8 mouse cellular contexts compared by ENCODE assay signal in genomic region chr3:84259281-84260023, GRCm38 (mm10). TPM values are rescaled to one million over a fixed set of nuclear protein-coding genes. Genes with fewer than 3 reads are reported as not detected.
DNase-seq lines count a peak whose midpoint lies in the region; ATAC-seq and TF ChIP-seq lines count a peak whose summit lies in the region.

No protein-coding gene starts in this region.

- peak overlapping the region; percentile 92 for H3K4me2 ChIP-seq in hindbrain, embryonic 16.5 days (ENCODE audit: low read length)

- peak overlapping the region; percentile 81 for H3K4me3 ChIP-seq in gastrocnemius, adult 2 months
- H3K4me3 ChIP-seq in hindbrain, embryonic 16.5 days (ENCODE audit: low read length): peak overlapping the region; percentile 80
- peak overlapping the region; percentile 88 for H3K4me3 ChIP-seq in left cerebral cortex, adult 2 months

- peak overlapping the region; percentile 90 for H3K9ac ChIP-seq in hindbrain, embryonic 16.5 days (ENCODE audit: low read depth, low read length)

- peak; percentile 68 for ATAC-seq in common myeloid progenitor, adult 5-6 weeks (replicated peaks; ENCODE audit: low read depth, poor library complexity, severe bottlenecking)
- ATAC-seq in hindbrain, embryonic 16.5 days: peak; percentile 84

- H3K36me3 ChIP-seq in hindbrain, embryonic 16.5 days (ENCODE audit: control insufficient read depth, insufficient read depth, low read length): no peaks in the 10 kb centered on the region

- intact Hi-C loops in gastrocnemius, adult 2 months (cut with DNase I): loop anchor here (5.0 kb wide), 2 partner anchors 32 to 53 kb away; no protein-coding TSS in a partner anchor
- intact Hi-C loops in left cerebral cortex, adult 2 months (cut with DNase I): loop anchor here (1.0 to 5.0 kb wide), 4 partner anchors 13 to 82 kb away; no protein-coding TSS in a partner anchor

- H3K9me3 ChIP-seq in hindbrain, embryonic 16.5 days (ENCODE audit: control insufficient read depth, low read length): no peaks in the 10 kb centered on the region

- no peak for TF ChIP-seq CTCF in gastrocnemius, adult 2 months (IDR thresholded peaks at IDR 0.05)
- TF ChIP-seq CTCF in left cerebral cortex, adult 2 months (IDR thresholded peaks at IDR 0.05): no peak; the same call in 1 of the 2 replicates

- under 1% methylated on average over 66 of the region's 74 CpGs for WGBS in hindbrain, embryonic 16.5 days

- H3K27ac ChIP-seq in gastrocnemius, adult 2 months: peak overlapping the region; percentile 74
- H3K27ac ChIP-seq in hindbrain, embryonic 16.5 days (ENCODE audit: low read depth, low read length): peak overlapping the region; percentile 86
- peak overlapping the region; percentile 97 for H3K27ac ChIP-seq in left cerebral cortex, adult 2 months

- peak; percentile 57 for DNase-seq in T-cell, adult 2 months (ENCODE audit: low spot score)
- peak; percentile 73 for DNase-seq in gastrocnemius, adult 2 months
- DNase-seq in left cerebral cortex, adult 2 months (ENCODE audit: extremely low spot score in 1 of 2, low spot score in 2 of 2): peak; percentile 79 to 84
- peak; percentile 68 to 75 for DNase-seq in lung, postnatal 4 days
- peak; percentile 89 for DNase-seq in right cerebral cortex, adult 18-20 months
- peak; percentile 70 for DNase-seq in urinary bladder, postnatal 14 days (ENCODE audit: low spot score)

- H3K27me3 ChIP-seq in hindbrain, embryonic 16.5 days (replicated peaks; ENCODE audit: control insufficient read depth, insufficient read depth, low read length): no peaks in the 10 kb centered on the region

- H3K4me1 ChIP-seq in hindbrain, embryonic 16.5 days (ENCODE audit: control insufficient read depth, insufficient read depth, low read depth, low read length): peaks cover 19% of the 10 kb centered on the region

RNA-seq across cellular contexts. Expression of gene Trim2, which starts 47.2 kb away (rescaled TPM):
- total RNA-seq in common myeloid progenitor, adult 5-6 weeks (2017): 1.7 and 3.0 TPM in 2 replicates
- total RNA-seq in gastrocnemius, adult 2 months (2021): 1 to 10 TPM; 1.2 to 2.0 TPM
- 151 and 154 TPM in 2 replicates for polyA plus RNA-seq in hindbrain, embryonic 16.5 days (2015; fragmentation: Nextera tagmentation; extraction: Ambion mirVana)
- total RNA-seq in left cerebral cortex, adult 2 months (2021): 100 to 1,000 TPM; 246 to 280 TPM

Comparison
In these comparisons a context has a peak if more than half of its experiments do, and no peak if none do; other contexts are left out.
1. Peak in every context shown above with its lines: DNase-seq, ATAC-seq, H3K4me3 ChIP-seq and H3K27ac ChIP-seq.
2. RNA of gene Trim2, which starts 47.2 kb away (total RNA-seq): 246 to 280 TPM in left cerebral cortex, adult 2 months; 1.7 to 3.0 TPM in common myeloid progenitor, adult 5-6 weeks and 1.2 to 2.0 TPM in gastrocnemius, adult 2 months; every median in the first group is over 10 times any median in the second.